Mouse (Mus musculus) ovary, postnatal 10 days (tissue): ENCODE measurements around the gene Fbxl17.
A peak's percentile ranks its signal among the peaks of the same experiment; 100 is the strongest.

ENCODE experiments used
- DNase-seq: peaks from one replicate; pipeline ENCODE4 v3.0.0; 2022; ENCODE audit warnings: low spot score

Fbxl17 gene

GRCm38 (mm10) chr17:63328888-63329287 lies 170.9 kb downstream of the Fbxl17 start:
- DNase-seq = no peak

GRCm38 (mm10) chr17:63326227-63326626 lies 173.6 kb downstream of the Fbxl17 start:
- DNase-seq = no peak

- no peak for DNase-seq
Measured at GRCm38 (mm10) chr17:63324672-63325071, 175.1 kb downstream of the Fbxl17 start.

- DNase-seq = peak; percentile 34
Measured at GRCm38 (mm10) chr17:63324039-63324438, 175.8 kb downstream of the Fbxl17 start.

- no peak for DNase-seq
Measured at GRCm38 (mm10) chr17:63322846-63323245, 177.0 kb downstream of the Fbxl17 start.

GRCm38 (mm10) chr17:63321290-63321689 lies 178.5 kb downstream of the Fbxl17 start:
- no peak for DNase-seq

GRCm38 (mm10) chr17:63317518-63317917 lies 182.3 kb downstream of the Fbxl17 start:
- DNase-seq = no peak

- no peak for DNase-seq
Measured at GRCm38 (mm10) chr17:63315646-63316480, 184.0 kb downstream of the Fbxl17 start.

- DNase-seq = no peak
Measured at GRCm38 (mm10) chr17:63312804-63313203, 187.0 kb downstream of the Fbxl17 start.

- no peak for DNase-seq
Measured at GRCm38 (mm10) chr17:63312330-63312729, 187.5 kb downstream of the Fbxl17 start.

GRCm38 (mm10) chr17:63311613-63312012 lies 188.2 kb downstream of the Fbxl17 start:
- no peak for DNase-seq

- no peak for DNase-seq
Measured at GRCm38 (mm10) chr17:63310021-63310420, 189.8 kb downstream of the Fbxl17 start.

GRCm38 (mm10) chr17:63303862-63304261 lies 196.0 kb downstream of the Fbxl17 start:
- no peak for DNase-seq

- DNase-seq = no peak
Measured at GRCm38 (mm10) chr17:63301822-63302393, 197.9 kb downstream of the Fbxl17 start.

GRCm38 (mm10) chr17:63295471-63295870 lies 204.3 kb downstream of the Fbxl17 start:
- no peak for DNase-seq

GRCm38 (mm10) chr17:63294961-63295360 lies 204.9 kb downstream of the Fbxl17 start:
- DNase-seq = no peak

GRCm38 (mm10) chr17:63293979-63294378 lies 205.8 kb downstream of the Fbxl17 start:
- no peak for DNase-seq

GRCm38 (mm10) chr17:63289317-63289913 lies 210.4 kb downstream of the Fbxl17 start:
- DNase-seq = no peak

- no peak for DNase-seq
Measured at GRCm38 (mm10) chr17:63288850-63289249, 211.0 kb downstream of the Fbxl17 start.

- no peak for DNase-seq
Measured at GRCm38 (mm10) chr17:63287413-63287812, 212.4 kb downstream of the Fbxl17 start.

GRCm38 (mm10) chr17:63285265-63285939 lies 214.4 kb downstream of the Fbxl17 start:
- no peak for DNase-seq

- no peak for DNase-seq
Measured at GRCm38 (mm10) chr17:63284074-63284473, 215.7 kb downstream of the Fbxl17 start.

GRCm38 (mm10) chr17:63282004-63282403 lies 217.8 kb downstream of the Fbxl17 start:
- no peak for DNase-seq
